Mouse (Mus musculus): ENCODE data around the gene Grem1. TPM values are rescaled to one million over a fixed set of nuclear protein-coding genes. Genes with fewer than 3 reads are reported as not detected.
A peak's percentile ranks its signal among the peaks of the same experiment; 100 is the strongest.

Grem1 gene
- polyA plus RNA-seq, 1 experiment from 2014 or later, result 0.30 TPM

GRCm38 (mm10) chr2:113781521-113781920 is 23.1 kb upstream of the Grem1 start:
- no peaks in the 10 kb centered on the region for H3K9me3 ChIP-seq (replicated peaks)
- H3K27me3 ChIP-seq, result 0 out of 2 replicates have a peak, but pooled peaks cover 3% of the 10 kb centered on the region
- no peak overlapping the region for H3K4me2 ChIP-seq
- no peak overlapping the region for H3K9ac ChIP-seq
- no peak overlapping the region for H3K4me3 ChIP-seq (replicated peaks)
- 80% methylated on average over 4 of the region's 4 CpGs for WGBS
- no peaks in the 10 kb centered on the region for H3K4me1 ChIP-seq
- H3K36me3 ChIP-seq, result no peaks in the 10 kb centered on the region
- no peak overlapping the region for H3K27ac ChIP-seq
- ATAC-seq (replicated peaks; ENCODE audit: low FRiP score), result no peak

- no peak overlapping the region for H3K4me2 ChIP-seq
- no peak for ATAC-seq (replicated peaks; ENCODE audit: low FRiP score)
- H3K4me3 ChIP-seq (replicated peaks), result no peak overlapping the region
- H3K4me1 ChIP-seq, result no peaks in the 10 kb centered on the region
- 78% methylated on average over 5 of the region's 5 CpGs for WGBS
- no peaks in the 10 kb centered on the region for H3K9me3 ChIP-seq (replicated peaks)
- 0 out of 2 replicates have a peak, but pooled peaks cover 3% of the 10 kb centered on the region for H3K27me3 ChIP-seq
- H3K27ac ChIP-seq, result no peak overlapping the region
- H3K36me3 ChIP-seq, result no peaks in the 10 kb centered on the region
- H3K9ac ChIP-seq, result no peak overlapping the region
Observed at GRCm38 (mm10) chr2:113781107-113781506, 22.7 kb upstream of the Grem1 start.

- WGBS, result 85% methylated on average over 3 of the region's 3 CpGs
- H3K4me2 ChIP-seq, result no peak overlapping the region
- no peak for ATAC-seq (replicated peaks; ENCODE audit: low FRiP score)
- 0 out of 2 replicates have a peak, but pooled peaks cover 3% of the 10 kb centered on the region for H3K27me3 ChIP-seq
- H3K27ac ChIP-seq, result no peak overlapping the region
- H3K9me3 ChIP-seq (replicated peaks), result no peaks in the 10 kb centered on the region
- no peak overlapping the region for H3K4me3 ChIP-seq (replicated peaks)
- H3K36me3 ChIP-seq, result no peaks in the 10 kb centered on the region
- no peaks in the 10 kb centered on the region for H3K4me1 ChIP-seq
- no peak overlapping the region for H3K9ac ChIP-seq
Observed at GRCm38 (mm10) chr2:113779336-113779735, 20.9 kb upstream of the Grem1 start.

DNA sequence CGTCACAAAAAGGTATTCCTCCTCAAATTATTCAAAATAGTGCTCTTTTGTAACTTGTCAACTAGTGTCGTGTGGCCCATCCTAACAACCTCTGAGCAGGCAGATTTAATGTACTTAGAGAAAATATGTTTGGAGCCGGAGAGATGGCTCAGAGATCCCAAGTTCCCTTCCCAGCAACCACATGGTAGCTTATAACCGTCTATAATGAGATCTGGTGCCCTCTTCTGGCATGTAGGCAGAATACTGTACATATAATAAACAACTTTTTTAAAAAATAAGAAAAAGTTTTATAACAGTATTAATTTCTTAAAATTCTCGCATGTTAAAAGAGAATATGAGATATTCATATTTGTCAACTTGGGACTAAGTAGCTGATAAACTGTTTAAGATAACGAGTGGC is 19.6 kb upstream of the Grem1 start:
- Histone ChIP-seq H3K9ac (no peak overlapping the region), H3K4me2 (no peak overlapping the region), H3K4me3 (replicated peaks) (no peak overlapping the region), H3K27ac (no peak overlapping the region), H3K27me3 (0 out of 2 replicates have a peak, but pooled peaks cover 3% of the 10 kb centered on the region), H3K9me3 (replicated peaks) (no peaks in the 10 kb centered on the region), H3K4me1 (0 out of 2 replicates have a peak, but pooled peaks cover 3% of the 10 kb centered on the region), H3K36me3 (no peaks in the 10 kb centered on the region)
- 75% methylated on average over 6 of the region's 6 CpGs for WGBS
- ATAC-seq (replicated peaks; ENCODE audit: low FRiP score), result no peak

GRCm38 (mm10) chr2:113776297-113776696 is 17.9 kb upstream of the Grem1 start:
- 88% methylated on average over 3 of the region's 3 CpGs for WGBS
- H3K4me1 ChIP-seq, result 0 out of 2 replicates have a peak, but pooled peaks cover 3% of the 10 kb centered on the region
- H3K27me3 ChIP-seq, result no peaks in the 10 kb centered on the region
- no peak overlapping the region for H3K9ac ChIP-seq
- H3K4me3 ChIP-seq (replicated peaks), result no peak overlapping the region
- ATAC-seq (replicated peaks; ENCODE audit: low FRiP score), result no peak
- no peak overlapping the region for H3K4me2 ChIP-seq
- no peak overlapping the region for H3K27ac ChIP-seq
- H3K9me3 ChIP-seq (replicated peaks), result no peaks in the 10 kb centered on the region
- H3K36me3 ChIP-seq, result no peaks in the 10 kb centered on the region

- H3K4me3 ChIP-seq (replicated peaks), result no peak overlapping the region
- WGBS, result 69% methylated on average over 6 of the region's 6 CpGs
- H3K9me3 ChIP-seq (replicated peaks), result no peaks in the 10 kb centered on the region
- ATAC-seq (replicated peaks; ENCODE audit: low FRiP score), result 0 out of 2 replicates have a peak, but pooled peaks have one; percentile 6
- no peaks in the 10 kb centered on the region for H3K36me3 ChIP-seq
- H3K4me2 ChIP-seq, result no peak overlapping the region
- H3K9ac ChIP-seq, result no peak overlapping the region
- H3K27ac ChIP-seq, result no peak overlapping the region
- H3K27me3 ChIP-seq, result no peaks in the 10 kb centered on the region
- 0 out of 2 replicates have a peak, but pooled peaks cover 3% of the 10 kb centered on the region for H3K4me1 ChIP-seq
Observed at GRCm38 (mm10) chr2:113774150-113774805, 15.8 kb upstream of the Grem1 start.

GRCm38 (mm10) chr2:113768541-113769303 is 10.3 kb upstream of the Grem1 start:
- ATAC-seq (replicated peaks; ENCODE audit: low FRiP score), result no peak

DNA sequence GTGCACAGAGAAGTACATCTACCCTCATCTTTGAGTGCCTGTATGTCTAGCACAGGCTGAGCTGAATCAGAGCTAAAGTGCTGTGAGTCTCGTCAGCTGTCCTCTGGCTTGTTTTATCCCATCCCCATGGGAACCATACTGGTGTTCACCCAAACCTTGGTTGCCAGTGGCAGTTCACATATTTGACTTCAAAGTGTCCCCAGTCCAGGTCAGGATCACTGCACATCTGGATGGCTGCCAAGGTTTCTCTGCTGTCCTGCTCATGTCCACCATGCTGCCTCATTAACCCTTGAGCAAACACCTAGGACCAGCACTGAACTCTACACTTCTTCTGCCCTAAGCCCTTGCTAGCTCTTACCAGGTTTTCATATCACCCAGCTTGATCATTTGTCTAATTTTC is 7.4 kb upstream of the Grem1 start:
- Histone ChIP-seq H3K4me3 (replicated peaks) (no peak overlapping the region), H3K9ac (no peak overlapping the region), H3K4me2 (no peak overlapping the region), H3K9me3 (replicated peaks) (no peaks in the 10 kb centered on the region), H3K36me3 (no peaks in the 10 kb centered on the region), H3K4me1 (no peaks in the 10 kb centered on the region), H3K27me3 (peaks cover 10% of the 10 kb centered on the region), H3K27ac (no peak overlapping the region)
- WGBS, result 30% methylated on average over 1 of the region's 1 CpGs
- ATAC-seq (replicated peaks; ENCODE audit: low FRiP score), result peak; percentile 54; the same call in 1 of the 2 replicates

More at GRCm38 (mm10) chr2:113768541-113769303, 10.3 kb upstream of the Grem1 start:
- Histone ChIP-seq H3K27me3 (no peaks in the 10 kb centered on the region), H3K9ac (no peak overlapping the region), H3K4me2 (no peak overlapping the region), H3K4me1 (no peaks in the 10 kb centered on the region), H3K36me3 (no peaks in the 10 kb centered on the region), H3K9me3 (replicated peaks) (no peaks in the 10 kb centered on the region), H3K4me3 (replicated peaks) (no peak overlapping the region), H3K27ac (no peak overlapping the region)
- WGBS, result 88% methylated on average over 8 of the region's 8 CpGs

- Histone ChIP-seq H3K27ac (no peak overlapping the region), H3K9me3 (replicated peaks) (no peaks in the 10 kb centered on the region), H3K4me3 (replicated peaks) (no peak overlapping the region), H3K36me3 (no peaks in the 10 kb centered on the region), H3K4me1 (no peaks in the 10 kb centered on the region), H3K9ac (no peak overlapping the region), H3K27me3 (peaks cover 18% of the 10 kb centered on the region), H3K4me2 (no peak overlapping the region)
- ATAC-seq (replicated peaks; ENCODE audit: low FRiP score), result no peak
- WGBS, result 83% methylated on average over 5 of the region's 5 CpGs
Observed at GRCm38 (mm10) chr2:113764968-113765367, 6.5 kb upstream of the Grem1 start.

DNA sequence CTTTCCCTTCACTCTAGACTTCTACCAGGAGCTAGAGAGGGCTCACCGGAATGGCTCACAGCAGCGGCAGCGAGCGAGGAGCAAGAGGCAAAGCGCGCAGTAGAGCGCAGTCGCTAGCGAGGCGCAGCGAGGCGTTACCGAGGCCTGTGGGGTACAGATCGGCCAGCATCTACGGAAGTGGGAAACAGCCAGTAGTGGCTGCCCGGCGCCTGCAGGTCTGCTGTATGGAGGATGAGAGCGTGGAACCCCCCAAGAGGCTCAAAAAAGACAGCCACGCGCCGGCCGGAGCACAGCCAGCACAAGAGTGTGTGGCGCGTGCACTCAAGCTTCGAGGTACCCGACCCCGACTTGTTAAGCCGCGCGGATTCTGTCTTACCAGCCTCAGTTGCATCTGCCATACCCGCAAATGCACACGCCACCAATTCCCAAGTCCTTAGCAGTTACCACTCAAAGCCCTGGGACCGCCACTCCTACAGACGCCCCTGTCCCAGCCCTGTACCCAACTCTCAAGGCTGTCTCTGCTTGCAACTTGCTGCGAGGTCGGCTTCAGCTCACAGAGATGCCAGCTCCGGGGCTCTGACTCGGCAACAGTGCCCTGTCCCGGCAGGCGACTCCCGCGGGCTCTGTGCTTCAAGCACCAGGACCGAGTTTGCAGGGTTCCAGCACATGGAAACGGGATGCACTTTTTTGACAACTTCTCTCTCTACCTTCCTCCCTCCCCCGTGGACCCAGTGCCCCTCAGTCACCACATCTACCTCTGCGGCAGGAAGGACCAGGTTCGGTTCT is 728 bp downstream of the Grem1 start:
- H3K36me3 ChIP-seq, result no peaks in the 10 kb centered on the region
- under 1% methylated on average over 47 of the region's 47 CpGs for WGBS
- peak; percentile 76 for ATAC-seq (replicated peaks; ENCODE audit: low FRiP score)
- no peak overlapping the region for H3K27ac ChIP-seq
- H3K4me3 ChIP-seq (replicated peaks), result peak overlapping the region; percentile 51
- H3K27me3 ChIP-seq, result peaks cover 75% of the 10 kb centered on the region
- no peaks in the 10 kb centered on the region for H3K9me3 ChIP-seq (replicated peaks)
- H3K9ac ChIP-seq, result peak overlapping the region; percentile 30; the same call in 1 of the 2 replicates
- peak overlapping the region; percentile 97 for H3K4me2 ChIP-seq
- peaks cover 24% of the 10 kb centered on the region for H3K4me1 ChIP-seq

- Histone ChIP-seq H3K36me3 (no peaks in the 10 kb centered on the region), H3K27ac (no peak overlapping the region), H3K4me3 (replicated peaks) (peak overlapping the region; percentile 51), H3K4me1 (peaks cover 24% of the 10 kb centered on the region), H3K9me3 (replicated peaks) (no peaks in the 10 kb centered on the region), H3K4me2 (peak overlapping the region; percentile 97), H3K9ac (peak overlapping the region; percentile 30; the same call in 1 of the 2 replicates), H3K27me3 (peaks cover 68% of the 10 kb centered on the region)
- no peak; the same call in 1 of the 2 replicates for ATAC-seq (replicated peaks; ENCODE audit: low FRiP score)
- WGBS, result under 1% methylated on average over 12 of the region's 12 CpGs
Observed at GRCm38 (mm10) chr2:113756924-113757524, 1.4 kb downstream of the Grem1 start.

Data from kidney, embryonic 15.5 days (tissue).